Mouse (Mus musculus): ENCODE results near the gene Faf1.

Gene Faf1

DNA sequence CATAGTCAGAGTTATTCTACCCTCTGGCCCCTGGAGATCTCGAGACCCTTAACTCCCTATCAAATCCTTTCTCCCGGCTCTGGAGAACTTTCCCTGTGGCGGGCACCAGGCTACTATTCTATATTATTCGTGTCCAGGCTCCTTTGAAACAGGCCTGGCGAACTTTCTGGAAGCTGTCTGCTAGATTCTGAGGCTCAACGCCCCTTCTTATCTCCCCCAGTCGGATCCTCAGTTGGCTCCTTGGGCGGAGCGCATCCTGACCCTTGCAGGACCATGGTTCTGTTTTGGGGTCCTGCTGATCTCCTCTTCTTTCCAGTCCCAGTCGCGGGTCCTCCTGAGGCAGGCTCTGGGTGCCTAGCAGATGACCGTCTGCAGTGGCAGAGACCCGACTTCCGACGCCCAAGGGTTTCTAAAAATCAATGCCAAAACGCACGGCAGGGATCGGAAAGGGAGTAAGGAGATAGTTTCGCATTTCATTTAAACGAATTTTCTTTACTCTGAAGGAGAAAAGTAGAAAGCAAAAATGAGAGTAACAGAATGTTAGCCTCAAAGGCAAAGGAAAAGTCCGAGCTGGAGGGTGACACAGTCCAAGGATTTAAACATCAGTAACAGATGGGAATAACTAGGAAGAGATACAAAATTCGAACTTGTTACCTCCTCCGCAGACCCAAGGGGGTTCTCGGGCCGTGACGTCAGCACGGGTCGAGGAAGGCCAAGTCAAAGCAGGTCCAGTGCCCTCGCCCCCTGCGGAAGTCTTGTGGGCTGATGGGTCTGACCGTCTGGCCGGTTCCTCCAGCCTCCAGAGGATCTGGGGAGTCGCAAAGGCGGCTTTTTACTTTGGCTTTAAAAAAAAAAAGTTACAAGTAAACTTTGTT, 300.1 kb downstream of the Faf1 start:
- ATAC-seq (ENCODE audit: insufficient number of reproducible peaks, low FRiP score, low TSS enrichment), result no peak

DNA sequence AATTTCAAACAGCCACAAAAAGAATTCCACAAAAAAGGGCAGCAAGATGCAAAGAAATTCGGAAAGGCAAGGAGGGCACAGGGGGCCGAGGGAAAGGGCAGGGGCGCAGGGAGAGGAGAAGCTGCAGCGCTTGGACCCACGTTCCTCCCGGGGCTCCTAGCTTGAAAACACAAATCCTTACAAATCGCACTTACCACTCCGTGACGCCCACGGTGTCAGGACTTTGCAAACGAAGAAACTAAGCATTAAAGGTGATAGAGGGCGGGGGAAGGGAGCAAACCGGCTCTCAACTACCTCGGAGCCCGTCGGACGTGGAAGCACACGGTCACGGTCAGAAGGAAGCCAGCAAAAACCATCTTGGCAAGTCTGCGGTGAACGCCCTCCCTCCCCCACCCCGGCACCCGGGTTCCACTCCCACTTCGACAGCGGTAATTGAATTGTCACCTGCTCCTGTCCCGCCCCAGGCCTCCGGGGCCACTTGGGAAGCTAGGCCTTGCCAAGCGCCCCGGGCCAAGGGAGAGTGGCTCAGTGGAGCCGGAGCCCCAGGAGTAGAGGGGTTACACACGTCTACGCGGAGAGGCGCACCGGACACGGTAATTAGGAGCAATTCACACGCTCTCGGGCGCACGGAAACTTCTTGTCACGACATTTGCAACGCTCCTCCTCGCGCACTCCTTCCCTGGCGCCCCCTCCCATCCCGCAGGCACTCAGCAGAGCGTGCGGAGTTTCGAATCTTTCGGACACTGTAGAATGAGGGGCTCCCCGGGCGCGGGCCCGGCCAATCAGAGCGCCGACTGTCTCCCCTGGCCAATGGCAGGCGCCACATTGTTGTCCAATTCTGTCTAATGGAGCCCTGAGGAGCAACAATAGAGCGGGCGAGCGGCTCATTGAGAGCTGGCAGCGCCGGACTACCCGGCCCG, 301.0 kb downstream of the Faf1 start, which contains the start of gene Dmrta2:
Gene Dmrta2, plus strand, starts transcription at position 906 of the 920 bp plus-strand sequence.
- ATAC-seq (ENCODE audit: insufficient number of reproducible peaks, low FRiP score, low TSS enrichment), result no peak

DNA sequence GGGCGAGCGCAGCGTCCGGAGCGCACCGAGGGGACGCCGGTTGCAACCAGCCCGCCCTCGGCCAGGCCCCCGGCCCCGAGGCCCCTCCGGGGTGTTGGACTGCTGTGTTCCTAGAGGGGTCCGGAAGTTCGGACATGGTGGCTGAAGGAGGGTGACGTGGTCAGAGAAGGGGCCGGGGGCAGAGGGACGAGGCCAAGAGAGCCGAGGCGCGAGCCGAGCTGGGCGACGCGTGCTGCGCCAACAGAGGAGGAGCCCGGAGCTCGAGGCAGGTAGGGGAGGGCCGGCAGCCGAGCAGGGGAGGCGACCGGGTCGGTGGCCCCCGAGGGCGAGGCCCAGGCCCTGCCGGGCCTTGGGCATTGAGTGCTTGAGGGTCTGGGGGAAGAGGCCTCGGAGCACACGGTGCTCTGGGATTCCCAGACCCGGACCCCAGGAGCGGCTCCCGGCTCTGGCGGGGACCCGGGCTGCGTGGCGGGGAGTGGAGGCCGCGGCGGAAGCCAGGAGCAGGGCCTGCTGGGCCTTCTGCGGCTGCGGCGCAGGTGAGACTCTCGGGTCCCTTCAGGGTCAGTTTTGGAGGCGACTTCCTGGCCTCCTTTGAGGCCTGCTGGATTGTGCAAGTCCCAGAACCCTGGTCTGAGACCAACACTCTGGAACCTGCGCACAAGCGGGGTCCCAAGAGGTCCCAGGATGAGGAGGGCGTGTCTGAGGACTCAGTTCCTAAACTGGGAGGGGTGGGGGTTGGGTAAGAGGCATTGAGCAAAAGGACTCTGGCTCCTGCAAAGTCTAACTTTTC, 301.9 kb downstream of the Faf1 start:
- no peak for ATAC-seq (ENCODE audit: insufficient number of reproducible peaks, low FRiP score, low TSS enrichment)

DNA sequence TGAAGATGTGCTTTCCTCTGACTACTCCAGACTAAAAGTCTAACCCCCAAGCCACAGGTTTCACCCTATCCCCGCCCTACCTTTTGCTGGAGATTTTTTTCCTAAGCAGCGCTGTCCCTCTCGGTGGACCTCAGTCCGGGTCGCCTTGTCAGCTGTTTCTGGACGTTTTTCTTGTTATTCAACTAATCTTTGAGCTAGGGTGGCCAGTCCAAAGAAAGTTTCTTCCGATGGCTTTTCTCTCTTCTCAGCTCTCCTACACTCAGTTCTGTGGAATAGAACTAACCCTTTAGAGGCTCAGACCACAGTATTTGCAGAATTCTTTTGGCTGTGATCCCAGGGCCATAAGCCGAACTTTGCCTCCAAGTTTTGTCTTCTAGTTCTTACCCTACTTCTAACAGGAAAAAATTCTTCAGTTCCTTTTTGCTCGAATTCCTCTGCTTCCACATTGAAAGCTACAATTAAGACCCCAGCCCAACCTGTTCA, 302.5 kb downstream of the Faf1 start:
- ATAC-seq (ENCODE audit: insufficient number of reproducible peaks, low FRiP score, low TSS enrichment), result no peak

DNA sequence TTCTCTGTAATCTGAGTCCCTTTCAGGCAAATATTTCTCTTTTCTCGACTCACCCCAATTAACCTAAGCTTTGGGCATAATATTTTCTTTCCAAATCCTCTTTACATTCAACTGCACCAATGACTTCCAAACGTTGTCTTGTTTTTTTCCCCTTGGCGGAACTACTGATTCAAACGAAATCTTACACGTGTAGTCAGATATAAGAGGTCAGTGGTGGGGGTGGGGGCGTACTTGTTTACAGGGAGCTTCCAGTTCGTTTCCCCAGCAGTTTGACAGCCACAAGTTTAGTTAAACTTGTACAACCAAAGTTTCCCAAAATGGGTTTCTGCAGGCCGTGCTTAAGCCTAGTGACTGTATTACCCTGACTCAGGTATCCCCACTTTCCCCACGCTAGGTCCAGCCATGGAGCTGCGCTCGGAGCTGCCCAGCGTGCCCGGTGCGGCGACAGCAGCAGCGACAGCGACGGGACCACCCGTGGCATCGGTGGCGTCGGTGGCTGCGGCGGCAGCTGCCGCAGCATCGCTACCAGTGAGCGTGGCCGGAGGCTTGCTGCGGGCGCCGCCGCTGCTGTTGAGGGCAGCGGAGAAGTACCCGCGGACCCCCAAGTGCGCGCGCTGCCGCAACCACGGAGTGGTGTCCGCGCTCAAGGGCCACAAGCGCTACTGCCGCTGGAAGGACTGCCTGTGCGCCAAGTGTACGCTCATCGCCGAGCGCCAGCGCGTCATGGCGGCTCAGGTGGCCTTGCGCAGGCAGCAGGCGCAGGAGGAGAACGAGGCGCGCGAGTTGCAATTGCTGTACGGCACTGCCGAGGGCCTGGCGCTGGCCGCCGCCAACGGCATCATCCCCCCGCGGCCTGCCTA, 303.3 kb downstream of the Faf1 start:
- no peak for ATAC-seq (ENCODE audit: insufficient number of reproducible peaks, low FRiP score, low TSS enrichment)

- no peak for ATAC-seq (ENCODE audit: insufficient number of reproducible peaks, low FRiP score, low TSS enrichment)
Measured at GRCm38 (mm10) chr4:109980321-109981082, 304.1 kb downstream of the Faf1 start.

DNA sequence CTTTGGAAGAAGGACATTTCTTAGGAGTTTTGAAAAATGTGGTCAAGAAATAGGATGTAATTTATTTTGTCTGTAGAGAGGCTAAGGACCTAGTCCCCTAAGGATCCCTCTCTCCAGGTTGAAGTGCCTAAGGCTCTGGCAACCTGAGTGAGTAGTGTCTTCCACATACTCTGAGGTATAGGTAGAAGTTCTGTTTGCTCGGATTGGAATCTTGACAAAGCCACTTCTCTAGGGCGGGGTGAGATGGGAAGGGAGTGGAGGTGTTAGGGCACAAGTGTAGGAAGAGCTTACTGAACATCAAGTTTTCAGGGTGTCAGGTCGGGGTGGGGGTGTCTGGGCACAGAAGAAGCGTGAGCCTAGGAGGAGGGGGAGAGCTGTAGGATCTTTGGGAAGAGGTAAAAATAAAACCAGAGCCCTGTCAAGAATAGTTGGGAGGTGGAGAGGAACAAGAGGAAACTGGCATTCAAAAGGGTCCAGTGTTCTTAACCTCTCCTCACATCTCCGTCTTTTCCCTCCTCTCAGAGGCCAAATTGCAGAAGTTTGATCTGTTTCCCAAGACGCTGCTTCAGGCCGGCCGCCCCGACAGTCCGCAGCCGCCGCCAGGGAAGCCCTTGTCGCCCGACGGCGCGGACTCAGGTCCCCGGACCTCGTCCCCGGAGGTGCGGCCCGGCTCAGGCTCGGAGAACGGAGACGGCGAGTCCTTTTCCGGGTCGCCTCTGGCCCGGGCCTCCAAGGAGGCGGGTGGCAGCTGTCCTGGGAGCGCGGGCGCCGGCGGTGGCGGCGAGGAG, 304.9 kb downstream of the Faf1 start:
- no peak for ATAC-seq (ENCODE audit: insufficient number of reproducible peaks, low FRiP score, low TSS enrichment)

DNA sequence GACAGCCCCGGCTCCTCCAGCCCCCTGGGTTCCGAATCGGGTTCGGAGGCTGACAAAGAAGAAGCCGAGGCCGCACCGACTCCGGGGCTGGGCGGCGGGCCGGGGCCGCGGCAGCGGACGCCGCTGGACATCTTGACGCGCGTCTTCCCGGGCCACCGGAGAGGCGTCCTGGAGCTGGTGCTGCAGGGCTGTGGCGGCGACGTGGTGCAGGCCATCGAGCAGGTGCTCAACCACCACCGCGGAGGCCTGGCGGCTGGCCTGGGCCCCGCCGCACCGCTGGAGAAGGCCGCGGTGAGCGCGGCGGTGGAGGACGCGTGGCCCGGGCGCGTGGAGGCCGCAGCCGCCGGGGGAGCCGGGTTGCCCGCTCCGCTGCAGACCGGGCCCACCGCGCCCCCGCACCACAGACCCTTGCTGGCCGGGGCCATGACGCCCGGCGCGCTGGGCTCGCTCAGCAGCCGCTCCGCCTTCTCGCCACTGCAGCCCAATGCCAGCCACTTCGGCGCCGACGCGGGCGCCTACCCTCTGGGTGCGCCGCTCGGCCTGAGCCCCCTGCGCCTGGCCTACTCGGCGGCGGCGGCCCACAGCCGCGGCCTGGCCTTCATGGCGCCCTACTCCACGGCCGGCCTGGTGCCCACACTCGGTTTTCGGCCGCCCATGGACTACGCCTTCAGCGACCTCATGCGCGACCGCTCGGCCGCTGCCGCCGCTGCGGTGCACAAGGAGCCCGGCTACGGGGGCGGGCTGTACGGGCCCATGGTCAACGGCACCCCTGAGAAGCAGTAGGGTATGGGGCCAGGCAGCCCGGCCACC, 305.7 kb downstream of the Faf1 start:
- ATAC-seq (ENCODE audit: insufficient number of reproducible peaks, low FRiP score, low TSS enrichment), result no peak

DNA sequence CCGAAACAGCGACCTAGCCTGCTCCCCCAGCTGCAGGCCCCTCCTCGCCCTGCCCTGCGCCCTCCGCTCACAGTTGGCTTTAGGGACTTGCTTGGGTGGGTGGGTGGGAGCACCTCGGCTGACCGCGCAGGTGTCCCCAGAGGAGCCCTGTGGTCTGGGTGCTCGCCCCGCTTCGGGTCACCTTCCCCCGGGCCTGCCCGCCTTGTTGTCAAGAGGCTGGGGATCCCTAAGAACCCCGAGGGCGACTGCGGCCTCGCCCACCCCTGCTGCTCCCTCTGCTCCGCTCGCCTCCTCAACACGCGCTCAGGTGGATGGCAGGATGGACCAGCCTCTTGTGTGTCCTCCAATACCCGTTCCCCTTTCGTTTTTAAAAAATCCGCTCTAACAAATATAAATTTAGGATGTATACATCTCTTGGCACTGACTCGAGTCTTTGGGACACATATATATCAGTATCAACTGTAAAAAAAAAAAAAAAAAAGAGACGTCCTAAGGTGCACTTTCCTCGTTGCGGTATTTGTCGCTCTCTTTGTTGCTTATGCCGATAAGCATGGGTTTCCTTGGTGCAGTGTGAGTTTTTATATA, 306.4 kb downstream of the Faf1 start:
- no peak for ATAC-seq (ENCODE audit: insufficient number of reproducible peaks, low FRiP score, low TSS enrichment)

- no peak for ATAC-seq (ENCODE audit: insufficient number of reproducible peaks, low FRiP score, low TSS enrichment)
Measured at GRCm38 (mm10) chr4:109983281-109984001, 307.1 kb downstream of the Faf1 start.

- no peak for ATAC-seq (ENCODE audit: insufficient number of reproducible peaks, low FRiP score, low TSS enrichment)
Measured at GRCm38 (mm10) chr4:109984011-109984411, 307.6 kb downstream of the Faf1 start.

DNA sequence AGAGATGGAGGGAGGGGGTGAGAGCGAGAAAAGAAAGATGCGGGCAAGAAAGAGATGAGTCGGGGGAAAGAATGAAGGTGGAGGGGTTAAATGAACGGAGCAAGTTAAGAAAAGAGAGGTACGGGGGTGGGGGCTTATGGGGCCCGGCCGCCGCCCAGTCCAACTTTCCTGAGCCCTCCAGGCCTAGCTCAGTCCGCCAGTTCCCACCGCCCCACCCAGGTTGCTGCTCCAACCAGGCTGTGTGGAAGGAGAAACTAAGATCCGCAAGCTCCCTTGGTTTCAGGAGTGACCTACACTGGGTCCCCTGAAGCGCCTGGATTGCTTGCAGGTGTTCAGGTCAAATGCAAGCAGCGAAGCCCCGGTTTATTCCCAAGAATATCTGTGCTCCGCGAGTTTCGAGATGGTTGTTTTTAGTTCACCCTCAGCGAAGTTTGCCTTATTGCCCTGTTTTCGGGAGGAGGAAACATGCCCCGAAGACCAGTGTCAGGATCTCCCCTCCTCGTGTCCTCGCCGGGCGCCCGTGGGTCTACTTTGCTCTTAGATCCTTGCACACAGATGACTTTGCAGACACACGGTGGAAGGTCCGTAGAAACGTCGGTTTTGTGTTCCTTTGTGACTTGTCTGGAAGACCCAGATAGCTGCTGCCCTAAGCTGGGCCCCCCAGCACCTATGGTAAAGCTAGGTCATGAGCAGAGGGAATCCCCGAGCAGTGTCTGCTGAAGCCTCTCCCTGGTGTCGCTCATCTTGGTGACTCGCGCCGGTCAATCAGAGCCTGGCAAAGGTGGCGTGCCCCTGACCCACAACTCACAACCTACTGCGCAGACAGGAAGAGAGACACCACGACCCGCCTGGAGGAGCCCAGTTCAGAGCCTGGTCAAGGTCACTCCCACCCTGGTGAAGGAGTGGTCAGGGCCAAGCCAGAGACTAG, 308.4 kb downstream of the Faf1 start:
- ATAC-seq (ENCODE audit: insufficient number of reproducible peaks, low FRiP score, low TSS enrichment), result no peak

DNA sequence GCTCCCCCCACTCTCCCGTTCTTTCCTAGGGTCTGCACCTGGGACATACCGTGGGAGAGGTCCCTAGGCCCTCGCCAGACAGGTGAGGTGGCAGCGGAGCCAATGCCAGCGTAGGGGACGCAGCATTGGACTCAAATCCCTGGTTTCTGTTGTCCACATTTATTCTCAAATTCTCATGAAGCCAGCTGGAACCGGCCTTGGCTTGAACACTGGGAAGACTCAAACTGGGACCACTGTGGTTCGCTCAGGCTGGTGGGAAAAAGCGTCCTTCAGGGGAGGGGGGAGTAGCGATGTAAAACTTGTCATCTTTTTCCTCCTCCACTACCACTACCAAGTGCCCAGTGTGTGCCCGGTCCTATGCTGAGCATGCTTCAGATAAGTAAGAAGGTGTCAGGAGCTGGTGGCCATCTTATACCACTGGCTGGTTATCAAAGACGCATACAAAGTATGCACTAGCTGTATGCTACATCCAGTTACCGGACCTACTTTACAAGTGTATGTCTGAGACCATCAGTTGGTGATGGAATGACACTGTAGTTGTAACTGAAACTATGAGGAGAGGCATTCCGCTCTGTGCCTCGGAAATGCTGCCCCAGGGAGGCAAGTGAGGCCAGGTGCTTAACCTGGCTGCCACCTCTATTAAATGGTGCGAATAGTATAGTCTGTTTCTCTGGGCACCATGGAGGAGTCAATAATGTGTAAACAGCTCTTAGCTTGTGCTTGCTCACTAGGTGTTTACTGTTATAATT, 309.2 kb downstream of the Faf1 start:
- no peak for ATAC-seq (ENCODE audit: insufficient number of reproducible peaks, low FRiP score, low TSS enrichment)

GRCm38 (mm10) chr4:109986301-109986700, 309.9 kb downstream of the Faf1 start:
- ATAC-seq (ENCODE audit: insufficient number of reproducible peaks, low FRiP score, low TSS enrichment), result no peak

Data from cerebellum, adult (tissue).